Mouse (Mus musculus): ENCODE measurements around the gene Gast. TPM values are rescaled to one million over a fixed set of nuclear protein-coding genes. Genes with fewer than 3 reads are reported as not detected.
"Not testable (repeated sequence)": the region's sequence is repeated elsewhere in the genome, so short reads cannot be mapped to it uniquely, and the experiment has no call there.

Gene Gast
- polyA plus RNA-seq, 1 experiment from 2014 or later = not detected

DNA sequence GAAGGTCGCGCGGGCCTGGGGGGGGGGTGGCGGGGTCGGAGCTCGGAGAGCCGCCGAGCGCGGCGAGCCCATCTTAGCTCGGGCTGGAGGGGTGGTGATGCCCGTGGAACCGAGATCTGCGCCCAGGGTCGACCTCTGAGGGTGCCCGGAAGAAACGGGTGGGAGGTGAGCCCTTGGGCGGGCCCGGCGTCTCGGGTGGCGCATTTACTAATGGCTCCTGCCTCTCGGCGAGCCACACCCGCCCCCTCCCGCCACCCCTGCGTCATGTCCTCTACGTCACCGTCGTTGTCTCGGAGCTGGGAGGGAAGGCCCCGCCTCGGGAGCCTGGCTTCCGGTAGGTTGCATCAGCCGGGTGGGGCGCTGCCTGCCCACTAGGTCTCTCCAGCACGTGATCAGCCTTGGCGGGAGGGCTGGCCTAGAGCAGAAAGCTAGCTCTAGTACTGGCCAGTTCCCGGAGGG lies 14.0 kb upstream of the Gast start:
- DNase-seq (peak; percentile 97), ATAC-seq (ENCODE audit: insufficient read depth) (peak; percentile 83)
- H3K27me3 ChIP-seq (ENCODE audit: insufficient read depth, low read length) = no peaks in the 10 kb centered on the region
- WGBS = under 1% methylated on average over 40 of the region's 40 CpGs
- TF ChIP-seq CTCF (IDR thresholded peaks at IDR 0.05; ENCODE audit: low read depth) = no peak
- no peaks in the 10 kb centered on the region for H3K9me3 ChIP-seq (ENCODE audit: low read depth, low read length)
- H3K36me3 ChIP-seq (ENCODE audit: insufficient read depth) = peaks cover 23% of the 10 kb centered on the region
- H3K27ac ChIP-seq (ENCODE audit: low read depth) = peak overlapping the region; percentile 99
- H3K4me2 ChIP-seq = peak overlapping the region; percentile 83
- peak overlapping the region; percentile 76 for H3K4me3 ChIP-seq (ENCODE audit: low read depth, low read length)
- no peaks in the 10 kb centered on the region for H3K4me1 ChIP-seq (ENCODE audit: insufficient read depth)
- H3K9ac ChIP-seq = peak overlapping the region; percentile 97

DNA sequence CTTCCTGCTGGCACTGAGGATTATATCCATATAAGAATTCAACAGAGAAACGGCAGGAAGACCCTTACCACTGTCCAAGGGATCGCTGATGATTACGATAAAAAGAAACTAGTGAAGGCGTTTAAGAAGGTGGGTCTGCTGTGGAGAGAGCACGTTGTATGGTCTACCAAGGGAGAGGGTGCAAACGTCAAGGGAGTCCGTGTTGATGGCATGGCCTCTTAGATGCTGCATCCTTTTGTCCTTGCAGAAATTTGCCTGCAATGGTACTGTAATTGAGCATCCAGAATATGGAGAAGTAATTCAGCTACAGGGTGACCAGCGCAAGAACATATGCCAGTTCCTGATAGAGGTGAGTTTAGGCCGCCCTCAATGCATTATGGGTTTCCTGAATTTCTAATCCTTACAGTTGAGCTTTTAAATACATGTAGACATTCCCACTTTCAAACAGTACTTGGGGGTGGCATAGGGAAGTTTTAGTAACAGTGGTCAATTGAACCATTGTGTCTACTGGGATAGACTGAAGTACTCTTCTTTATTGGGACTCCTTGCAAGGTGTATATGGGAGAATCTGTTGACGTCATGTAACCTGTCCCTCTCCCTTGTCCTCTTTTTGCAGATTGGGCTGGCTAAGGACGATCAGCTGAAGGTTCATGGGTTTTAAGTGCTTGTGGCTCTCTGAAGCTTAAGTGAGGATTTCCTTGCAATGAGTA lies 13.4 kb upstream of the Gast start:
- peak overlapping the region; percentile 83 for H3K4me2 ChIP-seq
- peak overlapping the region; percentile 76 for H3K4me3 ChIP-seq (ENCODE audit: low read depth, low read length)
- ATAC-seq (ENCODE audit: insufficient read depth); H3K9me3 ChIP-seq (ENCODE audit: low read depth, low read length); H3K4me1 ChIP-seq (ENCODE audit: insufficient read depth); DNase-seq; H3K27me3 ChIP-seq (ENCODE audit: insufficient read depth, low read length): not testable (repeated sequence)
- 15% methylated on average over 11 of the region's 11 CpGs for WGBS
- peak overlapping the region; percentile 97 for H3K9ac ChIP-seq
- peaks cover 23% of the 10 kb centered on the region for H3K36me3 ChIP-seq (ENCODE audit: insufficient read depth)
- peak overlapping the region; percentile 99 for H3K27ac ChIP-seq (ENCODE audit: low read depth)

DNA sequence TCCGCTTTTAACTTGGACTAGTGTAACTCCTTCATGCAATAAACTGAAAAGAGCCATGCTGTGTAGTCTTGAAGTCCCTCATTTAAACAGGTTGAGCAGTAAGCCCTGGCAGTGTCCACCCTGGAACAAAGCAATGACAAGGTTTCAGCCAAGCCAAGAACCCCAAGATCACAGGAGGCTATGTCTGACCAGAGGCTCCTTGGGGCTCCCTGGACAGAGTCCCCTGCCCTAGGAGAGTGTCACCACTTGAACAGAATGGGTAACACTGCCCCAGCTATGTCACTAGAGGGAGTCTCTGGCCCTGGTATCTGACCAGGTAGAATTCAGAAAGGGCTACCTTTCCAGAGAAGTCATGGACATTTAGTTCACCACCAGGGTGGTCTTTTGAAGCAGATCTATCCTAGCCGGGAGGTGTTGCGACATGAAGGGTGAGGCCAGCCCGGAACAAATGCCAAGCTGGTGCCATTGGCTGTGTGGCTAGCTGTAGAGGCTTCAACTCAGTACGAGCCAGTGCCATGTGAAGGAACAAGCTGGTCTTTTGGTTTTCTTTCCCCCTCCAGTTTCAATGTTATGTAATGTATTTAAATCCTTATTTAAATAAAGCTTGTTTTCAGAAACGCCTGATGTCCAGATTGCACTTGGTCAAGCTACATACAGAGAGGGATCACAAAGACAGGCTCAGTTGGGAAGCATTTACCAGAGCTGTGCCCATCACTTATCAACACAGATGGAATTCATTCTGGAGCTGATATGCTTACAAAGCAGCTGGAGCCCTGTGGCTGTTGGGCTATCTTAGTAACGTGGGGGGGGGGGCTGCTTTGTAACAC lies 12.5 kb upstream of the Gast start:
- 75% methylated on average over 7 of the region's 7 CpGs for WGBS
- not testable (repeated sequence) for H3K4me2 ChIP-seq

DNA sequence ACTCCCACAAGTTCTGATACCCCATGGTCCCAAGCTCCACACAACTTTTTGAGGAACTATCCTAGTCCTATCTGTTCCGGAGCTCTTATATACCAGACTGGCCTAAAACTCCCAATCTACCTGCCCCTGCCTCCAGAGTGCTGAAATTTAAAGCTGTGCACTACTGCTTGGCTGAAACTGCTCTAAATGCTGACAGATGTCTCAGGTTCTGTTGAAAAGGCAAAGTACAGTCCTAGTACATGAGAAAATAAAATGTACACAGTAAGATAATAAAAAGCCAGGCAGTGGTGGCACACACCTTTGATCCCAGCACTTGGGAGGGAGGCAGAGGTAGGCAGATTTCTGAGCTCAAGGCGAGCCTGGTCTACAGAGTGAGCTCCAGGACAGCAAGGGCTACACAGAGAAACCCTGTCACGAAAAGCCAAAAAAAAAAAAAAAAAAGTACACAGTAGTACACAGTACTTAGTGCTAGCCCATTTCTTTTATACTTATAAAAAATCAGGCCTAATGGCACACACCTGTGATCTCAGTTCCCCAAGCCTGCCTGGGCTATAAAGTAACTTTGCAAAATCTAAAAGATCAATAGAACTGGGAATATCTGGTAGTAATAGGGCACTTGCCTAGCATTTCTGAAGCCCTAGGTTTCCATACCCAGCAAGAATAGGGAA lies 11.5 kb upstream of the Gast start:
- Histone ChIP-seq H3K36me3 (ENCODE audit: insufficient read depth) (peaks cover 23% of the 10 kb centered on the region), H3K9ac (no peak overlapping the region), H3K4me1 (ENCODE audit: insufficient read depth) (no peaks in the 10 kb centered on the region), H3K4me2 (no peak overlapping the region), H3K27ac (ENCODE audit: low read depth) (0 out of 2 replicates have a peak overlapping the region, but pooled peaks have one; percentile 2), H3K4me3 (ENCODE audit: low read depth, low read length) (no peak overlapping the region), H3K27me3 (ENCODE audit: insufficient read depth, low read length) (no peaks in the 10 kb centered on the region), H3K9me3 (ENCODE audit: low read depth, low read length) (no peaks in the 10 kb centered on the region)
- 70% methylated on average over 3 of the region's 3 CpGs for WGBS
- TF ChIP-seq CTCF (IDR thresholded peaks at IDR 0.05; ENCODE audit: low read depth) = no peak
- DNase-seq (no peak), ATAC-seq (ENCODE audit: insufficient read depth) (no peak)

More for the DNA sequence above, 12.5 kb upstream of the Gast start:
- ATAC-seq (ENCODE audit: insufficient read depth); H3K9me3 ChIP-seq (ENCODE audit: low read depth, low read length); DNase-seq; H3K4me1 ChIP-seq (ENCODE audit: insufficient read depth); H3K27ac ChIP-seq (ENCODE audit: low read depth); H3K27me3 ChIP-seq (ENCODE audit: insufficient read depth, low read length); H3K9ac ChIP-seq: not testable (repeated sequence)
- H3K36me3 ChIP-seq (ENCODE audit: insufficient read depth) = peaks cover 23% of the 10 kb centered on the region
- peak overlapping the region; percentile 6; the same call in 1 of the 2 replicates for H3K4me3 ChIP-seq (ENCODE audit: low read depth, low read length)

DNA sequence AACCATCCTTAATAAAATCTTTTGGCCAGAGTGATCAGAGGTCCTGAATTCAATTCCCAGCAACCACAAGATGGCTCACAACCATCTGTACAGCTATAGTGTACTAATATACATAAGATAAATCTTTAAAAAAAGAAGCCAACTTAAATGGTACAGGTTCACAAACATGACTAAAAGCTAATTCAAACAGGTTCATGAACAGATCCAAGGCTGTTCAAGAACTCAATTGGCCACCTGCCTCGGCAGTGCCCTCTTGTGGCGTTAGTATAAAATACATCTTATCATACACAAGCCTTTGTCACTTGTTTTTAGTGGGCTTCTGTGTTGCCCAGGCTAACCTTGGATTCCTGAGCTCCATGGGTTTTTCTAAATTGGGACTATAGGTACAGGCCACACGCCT lies 10.6 kb upstream of the Gast start:
- Histone ChIP-seq H3K9ac (no peak overlapping the region), H3K4me2 (no peak overlapping the region), H3K27ac (ENCODE audit: low read depth) (no peak overlapping the region), H3K9me3 (ENCODE audit: low read depth, low read length) (no peaks in the 10 kb centered on the region), H3K4me3 (ENCODE audit: low read depth, low read length) (no peak overlapping the region), H3K36me3 (ENCODE audit: insufficient read depth) (peaks cover 23% of the 10 kb centered on the region), H3K4me1 (ENCODE audit: insufficient read depth) (no peaks in the 10 kb centered on the region), H3K27me3 (ENCODE audit: insufficient read depth, low read length) (no peaks in the 10 kb centered on the region)
- DNase-seq (peak; percentile 83), ATAC-seq (ENCODE audit: insufficient read depth) (no peak)
- TF ChIP-seq CTCF (IDR thresholded peaks at IDR 0.05; ENCODE audit: low read depth) = peak; percentile 77
- WGBS = 27% methylated on average over 3 of the region's 3 CpGs

DNA sequence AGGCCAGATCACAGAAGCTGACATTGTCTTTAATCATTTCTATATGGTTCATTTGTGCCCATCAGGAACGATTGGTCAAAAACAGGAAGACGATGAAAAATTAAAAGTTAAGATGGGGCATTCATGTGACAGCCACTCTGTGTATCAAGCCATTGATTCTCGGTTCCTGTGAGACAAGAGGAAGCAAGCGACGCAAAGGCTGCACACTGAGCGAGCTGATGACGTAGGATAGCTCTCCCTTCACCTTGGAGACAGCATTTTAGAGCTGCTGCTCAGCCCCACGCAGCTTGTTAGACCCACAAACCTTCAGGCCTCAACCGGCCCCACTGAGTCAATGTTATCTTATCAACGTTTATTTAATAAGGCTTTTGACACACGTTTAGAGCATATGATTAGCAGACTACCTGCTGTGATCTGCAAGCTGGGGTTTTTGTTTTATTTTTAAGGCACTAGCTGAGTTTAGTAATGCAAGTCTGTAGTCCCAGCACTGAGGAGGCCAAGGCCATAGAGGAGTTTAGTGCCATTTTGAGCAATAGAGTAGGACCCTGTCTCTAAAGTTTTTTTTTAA lies 9.1 kb upstream of the Gast start:
- H3K4me2 ChIP-seq = no peak overlapping the region
- no peak for TF ChIP-seq CTCF (IDR thresholded peaks at IDR 0.05; ENCODE audit: low read depth)
- peaks cover 23% of the 10 kb centered on the region for H3K36me3 ChIP-seq (ENCODE audit: insufficient read depth)
- ATAC-seq (ENCODE audit: insufficient read depth) = no peak
- H3K9ac ChIP-seq = no peak overlapping the region
- H3K4me1 ChIP-seq (ENCODE audit: insufficient read depth) = no peaks in the 10 kb centered on the region
- no peak for DNase-seq
- no peak overlapping the region for H3K4me3 ChIP-seq (ENCODE audit: low read depth, low read length)
- no peaks in the 10 kb centered on the region for H3K9me3 ChIP-seq (ENCODE audit: low read depth, low read length)
- no peak overlapping the region for H3K27ac ChIP-seq (ENCODE audit: low read depth)
- H3K27me3 ChIP-seq (ENCODE audit: insufficient read depth, low read length) = no peaks in the 10 kb centered on the region
- 58% methylated on average over 11 of the region's 11 CpGs for WGBS
